Mouse (Mus musculus) layer of hippocampus, adult 18-20 months (tissue): Measurements from ENCODE around the gene Lrrc71. TPM values are rescaled to one million over a fixed set of nuclear protein-coding genes. Genes with fewer than 3 reads are reported as not detected.

Experiments
- DNase-seq, 2 experiments: peaks; one replicate each; pipeline ENCODE4 v3.0.0; 2022; ENCODE audit warnings: low spot score in 2 of 2
- long read RNA-seq: library from polyadenylated mRNA; stranded (forward); transcript quantifications from one replicate; pipeline ENCODE4 v2.0.0, GENCODE M21; 2021
- total RNA-seq, 2 experiments: library from RNA; stranded (reverse); gene quantifications; 2 replicates each; pipeline ENCODE4 v1.2.3; 2021

The Lrrc71 gene
- 1 to 10 TPM in 1 of 2 experiments, under 1 TPM in 1; 0.89 to 1.1 TPM for total RNA-seq
- long read RNA-seq, partial matches to known transcripts = 1 of 3 reads
- long read RNA-seq, other reads (novel, unspliced or antisense) = 2 of 3 reads

- DNase-seq = no peak
Measured at GRCm38 (mm10) chr3:87748431-87748830, at the start of gene Lrrc71. Gene Lrrc71 (minus strand): TSS chr3:87748625.

- DNase-seq = no peak
Measured at GRCm38 (mm10) chr3:87796736-87797334, 48.4 kb upstream of the Lrrc71 start, which contains the start of gene Insrr. Gene Insrr (plus strand): TSS chr3:87796951.

DNA sequence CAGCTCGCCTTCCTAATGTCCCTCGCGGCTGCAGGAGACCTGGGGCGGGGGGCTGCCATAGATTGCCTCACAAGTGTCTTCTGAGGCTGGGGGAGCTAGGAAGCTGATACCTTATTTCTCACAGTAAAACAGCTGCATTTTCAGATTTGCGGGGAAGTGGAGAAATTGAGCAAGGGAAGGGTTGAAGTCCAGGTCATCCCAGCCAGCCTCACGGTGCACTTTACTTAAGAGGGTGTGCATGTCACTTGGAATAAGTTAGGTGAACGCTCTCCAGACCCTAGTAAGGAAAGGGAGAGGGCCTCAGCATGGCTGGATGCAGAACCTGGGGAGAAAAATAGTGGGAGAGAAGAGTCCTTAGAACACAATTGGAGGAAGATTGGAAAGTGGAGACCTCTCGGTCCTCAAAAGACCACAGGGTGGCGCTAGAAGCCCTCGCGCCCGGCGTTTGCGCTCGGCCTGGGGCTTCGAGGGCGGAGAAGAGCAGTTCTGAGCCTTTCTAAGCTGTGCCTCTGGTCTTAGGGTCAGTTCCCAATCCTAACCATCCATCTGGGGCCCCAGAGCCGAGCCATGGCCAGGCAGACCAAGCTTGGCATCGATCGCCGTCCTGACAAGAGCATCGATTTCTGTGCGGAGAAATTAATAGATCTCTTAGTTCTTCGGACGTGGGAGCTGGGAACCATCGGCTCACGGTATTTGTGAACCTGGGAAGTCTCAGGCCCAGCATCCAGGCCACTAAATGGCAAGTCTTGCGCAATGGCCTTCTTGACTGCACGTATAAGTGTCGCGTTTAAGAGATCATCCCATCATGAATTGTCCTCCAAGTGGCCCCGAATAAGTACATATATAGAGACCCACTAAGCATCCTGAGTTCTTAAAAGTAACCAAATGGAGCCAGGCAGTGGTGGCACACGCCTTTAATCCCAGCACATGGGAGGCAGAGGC lies 47.2 kb upstream of the Lrrc71 start:
- peak; percentile 14 to 48 for DNase-seq

- DNase-seq = no peak
Measured at GRCm38 (mm10) chr3:87794922-87795325, 46.5 kb upstream of the Lrrc71 start, which contains the start of gene Ntrk1. Gene Ntrk1 (minus strand): TSS chr3:87795162.

DNA sequence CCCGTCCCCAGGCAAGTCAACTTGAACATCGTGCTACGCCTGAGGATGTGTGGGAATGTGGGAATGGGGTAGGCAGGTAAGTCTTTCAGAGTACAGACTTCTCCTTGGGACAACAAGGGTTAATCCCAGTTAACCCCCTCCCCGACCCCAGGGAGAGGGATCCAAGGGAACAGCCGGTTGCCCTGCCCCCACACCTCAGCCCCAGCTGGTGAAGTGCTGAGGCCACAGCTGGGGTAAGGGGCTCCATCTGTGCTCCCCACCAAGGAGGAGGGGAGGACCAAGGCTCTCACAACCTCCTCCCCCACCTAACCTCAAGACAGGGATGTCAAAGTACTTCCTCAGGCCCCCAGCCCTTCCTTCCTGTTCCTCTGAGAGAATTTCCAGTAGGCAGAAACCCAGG lies 41.3 kb upstream of the Lrrc71 start:
- DNase-seq = no peak

DNA sequence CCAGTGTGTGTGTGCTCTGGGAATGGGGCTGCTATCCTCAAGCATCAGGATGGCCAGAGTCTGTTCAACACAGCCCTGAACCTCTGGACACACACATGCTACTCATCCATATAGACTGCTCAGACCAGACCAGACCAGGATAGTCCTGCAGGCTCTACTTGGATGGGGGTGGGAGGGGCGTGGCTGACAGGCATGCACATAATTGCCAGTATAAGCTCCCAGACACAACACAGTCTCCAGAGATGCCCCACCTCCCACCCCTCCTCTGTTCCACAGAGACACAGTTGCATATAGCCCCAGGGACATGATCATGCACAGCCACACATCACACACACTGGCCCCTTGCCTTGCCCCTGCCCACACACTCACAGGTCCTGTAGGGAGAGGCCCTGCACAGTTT lies 40.8 kb upstream of the Lrrc71 start:
- DNase-seq = no peak

DNA sequence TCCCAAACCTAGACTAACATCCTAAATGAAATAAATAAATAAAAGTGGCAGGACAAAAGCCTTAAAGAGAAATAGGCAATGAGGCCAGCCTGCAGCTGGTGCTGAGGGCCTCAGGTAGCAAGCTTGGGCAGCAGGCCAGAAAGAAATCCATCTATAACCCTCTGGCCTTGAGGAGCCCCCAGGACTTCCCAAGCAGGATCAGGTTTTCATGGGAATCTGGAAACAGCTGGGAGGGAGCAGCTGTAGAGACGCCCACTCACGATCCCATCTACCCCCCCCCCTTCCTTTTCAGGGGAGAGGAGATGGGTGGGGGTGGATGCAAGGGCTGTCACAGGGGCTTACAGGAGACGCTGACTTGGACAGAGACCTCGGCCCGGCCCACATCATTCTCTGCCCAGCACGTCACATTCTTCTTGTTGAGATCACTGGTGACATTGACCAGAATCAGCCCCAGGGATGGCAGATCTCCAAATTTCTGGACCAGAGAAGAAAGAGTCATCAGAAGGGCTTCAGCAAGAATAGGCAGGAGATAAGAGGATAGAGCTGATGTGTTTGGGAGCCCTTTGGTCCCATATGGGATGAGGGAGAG lies 37.3 kb upstream of the Lrrc71 start:
- no peak for DNase-seq

GRCm38 (mm10) chr3:87785156-87785555 lies 36.7 kb upstream of the Lrrc71 start:
- no peak for DNase-seq

- no peak for DNase-seq
Measured at GRCm38 (mm10) chr3:87783282-87784023, 35.0 kb upstream of the Lrrc71 start.

DNA sequence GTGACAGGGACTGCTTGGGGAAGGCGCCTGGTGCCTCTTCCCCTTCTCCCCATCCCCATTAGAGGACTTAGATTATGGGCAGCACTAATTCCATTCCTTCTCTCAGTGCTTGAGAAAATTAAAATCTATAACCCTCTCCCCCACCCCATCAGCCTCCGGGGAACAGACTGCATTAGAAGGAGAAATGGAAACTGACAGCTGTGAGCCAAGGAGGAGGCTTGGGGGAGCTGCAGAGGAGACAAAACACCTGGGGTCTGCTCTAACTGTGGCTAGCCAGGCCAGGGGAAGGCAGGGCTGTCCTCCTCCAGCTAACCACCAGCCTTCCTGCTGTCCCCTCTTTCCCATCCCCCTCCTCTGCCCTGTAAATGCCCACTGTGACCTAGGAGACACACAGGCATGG lies 30.7 kb upstream of the Lrrc71 start:
- no peak for DNase-seq

DNA sequence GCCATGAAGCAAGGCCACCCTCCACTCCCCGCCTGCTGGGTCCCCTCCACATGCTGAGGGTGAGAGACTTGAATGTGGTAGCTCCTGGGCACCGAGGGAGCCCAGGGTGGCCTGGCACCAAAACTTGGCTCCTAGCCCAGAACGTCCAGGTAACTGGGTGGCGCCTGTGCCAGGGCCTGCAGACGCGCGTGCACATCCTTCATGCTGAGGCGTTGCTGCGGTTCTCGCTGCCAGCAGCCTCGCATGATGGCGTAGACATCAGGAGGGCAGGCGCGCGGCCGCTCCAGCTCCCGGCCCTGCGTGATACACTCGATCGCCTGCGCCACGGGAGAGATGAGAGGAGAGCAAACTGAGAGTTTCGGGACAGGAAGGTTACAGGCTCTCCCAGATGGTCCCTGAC lies 29.9 kb upstream of the Lrrc71 start:
- DNase-seq = no peak

- no peak for DNase-seq
Measured at GRCm38 (mm10) chr3:87771088-87771487, 22.7 kb upstream of the Lrrc71 start.

DNA sequence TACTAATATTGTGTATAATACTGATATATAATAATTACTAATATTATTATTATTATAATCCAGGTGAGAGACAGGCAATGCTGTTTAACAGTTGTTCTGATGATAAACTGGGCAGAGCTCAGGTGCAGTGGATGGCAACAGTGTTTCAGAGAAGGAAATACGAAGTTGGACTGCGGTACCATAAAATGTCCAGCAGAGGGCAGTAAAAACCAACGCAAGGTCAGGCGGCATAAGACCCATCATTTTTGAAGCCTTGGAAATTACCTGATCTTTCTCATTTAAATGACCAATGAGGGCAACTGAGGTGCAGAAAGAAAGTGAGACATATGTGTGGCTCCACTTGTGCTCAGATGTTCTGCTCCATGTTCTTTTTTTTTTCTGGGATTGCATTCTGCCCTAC lies 21.9 kb upstream of the Lrrc71 start:
- DNase-seq = peak in 1 of 2 experiments; percentile 65

- no peak for DNase-seq
Measured at GRCm38 (mm10) chr3:87769506-87769905, 21.1 kb upstream of the Lrrc71 start.

DNA sequence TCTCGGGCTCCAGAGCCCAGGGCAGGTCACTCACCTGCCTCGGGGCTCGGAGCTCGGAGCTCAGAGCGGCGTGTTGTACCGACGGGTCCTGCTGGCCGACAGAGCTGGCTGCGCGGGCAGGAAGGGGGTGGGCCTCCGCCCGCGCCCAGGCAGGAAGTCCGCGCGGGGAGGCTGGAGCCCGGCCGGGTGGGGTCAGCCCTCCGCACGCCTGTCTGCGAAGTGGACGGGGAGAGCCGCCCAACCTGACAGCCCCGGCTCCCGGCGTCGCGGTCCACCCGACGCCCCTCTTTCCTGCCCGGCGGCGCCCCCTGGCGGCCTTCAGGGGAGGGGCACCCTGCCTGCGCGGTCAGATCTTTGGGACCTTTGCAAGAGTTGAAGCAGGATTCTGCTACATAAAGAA lies 20.4 kb upstream of the Lrrc71 start:
- peak in 1 of 2 experiments; percentile 33 for DNase-seq

DNA sequence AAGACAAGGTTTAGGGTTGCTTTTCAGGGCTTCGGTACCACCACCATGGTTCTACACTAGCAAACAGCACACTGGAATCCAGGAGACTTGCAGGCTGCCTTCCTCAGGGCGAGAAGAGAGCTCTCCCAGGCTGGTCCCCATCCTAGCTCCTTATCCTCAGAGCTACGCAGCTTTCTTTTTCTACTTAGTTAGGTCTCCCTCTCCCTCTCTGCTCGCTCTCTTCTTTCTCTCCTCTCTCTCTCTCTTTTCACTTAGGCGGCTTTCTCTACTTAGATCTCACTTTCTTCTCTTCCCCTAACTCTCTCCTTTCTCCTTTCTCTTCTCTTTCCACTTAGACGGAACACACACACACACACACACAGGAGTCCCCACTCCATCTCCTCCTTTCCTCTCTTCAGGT lies 20.0 kb upstream of the Lrrc71 start:
- DNase-seq = no peak

- DNase-seq = no peak
Measured at GRCm38 (mm10) chr3:87767764-87768163, 19.3 kb upstream of the Lrrc71 start.

DNA sequence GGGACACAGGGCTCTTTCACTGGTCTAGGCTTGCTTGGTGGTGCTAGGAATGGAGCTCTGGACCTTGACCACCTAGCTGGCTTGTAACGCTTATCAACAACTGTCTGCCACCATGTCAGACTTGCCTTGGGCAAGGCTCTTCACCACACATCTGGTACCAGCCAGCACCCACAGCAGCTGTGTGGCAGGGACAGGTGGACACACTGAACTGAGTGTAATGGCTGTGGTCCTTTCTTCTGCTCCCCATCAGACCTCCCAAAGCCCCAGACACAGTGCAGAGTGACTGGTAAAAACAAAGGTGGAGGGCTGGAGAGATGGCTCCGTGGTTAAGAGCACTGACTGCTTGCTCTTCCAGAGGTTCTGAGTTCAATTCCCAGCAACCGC lies 17.9 kb upstream of the Lrrc71 start:
- no peak for DNase-seq

GRCm38 (mm10) chr3:87765631-87766283 lies 17.3 kb upstream of the Lrrc71 start:
- DNase-seq = no peak

- DNase-seq = no peak
Measured at GRCm38 (mm10) chr3:87765091-87765490, 16.7 kb upstream of the Lrrc71 start.

DNA sequence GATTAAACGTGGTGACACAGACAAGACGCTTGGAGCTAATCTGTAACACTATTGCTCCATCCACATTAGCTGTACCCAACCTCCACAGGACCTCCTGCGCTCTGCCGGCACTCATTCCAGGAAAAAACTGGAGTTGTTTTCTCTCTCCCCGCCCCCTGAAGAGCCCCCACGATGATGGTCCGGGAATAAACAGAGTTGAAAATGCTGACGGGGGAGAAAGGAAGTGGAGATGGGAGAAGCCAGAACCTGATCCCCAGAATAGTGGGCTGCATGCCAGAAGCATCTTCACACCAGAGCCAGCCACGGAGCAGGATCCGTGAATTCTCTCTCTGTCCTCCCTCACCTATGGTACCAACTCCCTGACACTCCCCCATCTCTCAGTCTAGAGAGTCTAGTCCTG lies 16.1 kb upstream of the Lrrc71 start:
- peak in 1 of 2 experiments; percentile 60 for DNase-seq
